Comparison of ENCODE assay signal across 17 mouse cellular contexts in the genomic region with DNA sequence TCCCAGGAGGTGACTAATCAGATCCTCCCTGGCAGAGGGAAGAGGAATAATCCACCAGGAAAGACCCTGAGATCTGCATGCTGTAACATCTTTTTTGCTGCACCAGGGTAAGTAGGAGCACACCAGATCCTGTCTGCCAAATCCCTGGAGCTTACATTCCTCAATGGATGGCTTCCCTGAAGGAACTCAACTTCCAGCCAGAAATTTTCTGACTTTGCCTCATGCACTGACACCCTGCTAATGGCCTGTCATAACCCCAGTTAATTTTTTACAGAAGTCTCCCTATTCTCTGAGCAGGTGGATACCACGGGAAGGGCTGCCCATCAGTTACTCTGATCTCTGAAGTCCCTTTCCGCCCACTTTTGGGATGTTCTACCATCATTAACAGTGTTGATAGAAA. TPM values are rescaled to one million over a fixed set of nuclear protein-coding genes. Genes with fewer than 3 reads are reported as not detected.
DNase-seq lines count a peak whose midpoint lies in the region; ATAC-seq and TF ChIP-seq lines count a peak whose summit lies in the region.
"Had no signal": no experiment of that assay in that cellular context is flagged by ENCODE, and none has a peak within 500 bp of the region (broad histone marks: within the 10 kb centered on the region; RNA-seq: fewer than 3 reads in every experiment).

No protein-coding gene starts in this region.

- H3K9ac ChIP-seq in kidney, embryonic 15.5 days, result no peak overlapping the region
- H3K9ac ChIP-seq: embryonic facial prominence, embryonic 13.5 days; forebrain, embryonic 12.5 days; heart, embryonic 12.5 days; hindbrain, embryonic 15.5 days had no signal

- no peak overlapping the region for H3K4me2 ChIP-seq in kidney, embryonic 15.5 days
- H3K4me2 ChIP-seq: embryonic facial prominence, embryonic 13.5 days; forebrain, embryonic 12.5 days; heart, embryonic 12.5 days; hindbrain, embryonic 15.5 days had no signal

- no peak overlapping the region for H3K4me3 ChIP-seq in kidney, adult 2 months (ENCODE audit: insufficient read depth, low read depth, low read length)
- H3K4me3 ChIP-seq in kidney, embryonic 15.5 days (replicated peaks), result no peak overlapping the region
- H3K4me3 ChIP-seq: embryonic facial prominence, embryonic 13.5 days; forebrain, embryonic 12.5 days; heart, embryonic 12.5 days; hindbrain, embryonic 15.5 days had no signal

- no peaks in the 10 kb centered on the region for H3K9me3 ChIP-seq in kidney, embryonic 15.5 days (replicated peaks)
- H3K9me3 ChIP-seq: embryonic facial prominence, embryonic 13.5 days; forebrain, embryonic 12.5 days; heart, embryonic 12.5 days; hindbrain, embryonic 15.5 days had no signal

- in situ Hi-C loops in Patski (cut with MboI; ENCODE audit: low pct_unique_long_range_greater_than_20kb), result no loop called here

- POLR2A ChIA-PET in Patski (lab: Charles Lee), result interaction anchor here (0.6 kb wide), 1 partner anchor 801 kb away, joined by 5 read pairs; no protein-coding TSS in a partner anchor

- peak; percentile 91 for DNase-seq in kidney, adult 2 months
- peak; percentile 77 for DNase-seq in Patski (ENCODE audit: low read depth, low spot score)
- peak; percentile 66 to 90 for DNase-seq in kidney, adult 8-10 months
- peak; percentile 59 for DNase-seq in kidney, postnatal 14 days
- no peak for DNase-seq in retina, embryonic 14.5 days (ENCODE audit: low spot score)
- DNase-seq in heart, adult 18-20 months, result no peak
- DNase-seq: adrenal gland, adult 8-10 months; cerebellum, adult 18-20 months; cerebellum, adult 9-11 months; cerebellum, postnatal 36 days; gastrocnemius, postnatal 10 days had no signal

- ATAC-seq in kidney, embryonic 15.5 days (replicated peaks; ENCODE audit: low FRiP score), result no peak
- peak; percentile 94 for ATAC-seq in Patski

- H3K27me3 ChIP-seq in kidney, adult 2 months (replicated peaks; ENCODE audit: control insufficient read depth, insufficient read depth, low read length), result no peaks in the 10 kb centered on the region
- H3K27me3 ChIP-seq in kidney, embryonic 15.5 days, result no peaks in the 10 kb centered on the region
- no peaks in the 10 kb centered on the region for H3K27me3 ChIP-seq in Patski
- H3K27me3 ChIP-seq: CH12.LX; embryonic facial prominence, embryonic 13.5 days; forebrain, embryonic 12.5 days; heart, embryonic 12.5 days; hindbrain, embryonic 15.5 days had no signal

- CTCF ChIA-PET in Patski (lab: Charles Lee), result interaction anchor here (1.2 to 1.7 kb wide), 2 partner anchors 51 to 82 kb away, joined by 4 read pairs; no protein-coding TSS in a partner anchor

- H3K4me1 ChIP-seq in kidney, adult 2 months (ENCODE audit: control insufficient read depth, insufficient read depth, low read length), result peaks cover 15% of the 10 kb centered on the region
- no peaks in the 10 kb centered on the region for H3K4me1 ChIP-seq in kidney, embryonic 15.5 days
- H3K4me1 ChIP-seq: hindbrain, embryonic 15.5 days had no signal

- no peak for TF ChIP-seq POLR2A in kidney, adult 2 months (IDR thresholded peaks at IDR 0.05; ENCODE audit: low read depth, low read length)

- TF ChIP-seq CTCF in kidney, adult 2 months (conservative IDR thresholded peaks at IDR 0.05; ENCODE audit: insufficient read depth, insufficient read length, low read depth, low read length), result no peak
- no peak for TF ChIP-seq CTCF in Patski (IDR thresholded peaks at IDR 0.05)

- no peaks in the 10 kb centered on the region for H3K36me3 ChIP-seq in kidney, adult 2 months (ENCODE audit: control insufficient read depth, insufficient read depth, low read length)
- H3K36me3 ChIP-seq in kidney, embryonic 15.5 days, result no peaks in the 10 kb centered on the region
- H3K36me3 ChIP-seq: embryonic facial prominence, embryonic 13.5 days; forebrain, embryonic 12.5 days; heart, embryonic 12.5 days; hindbrain, embryonic 15.5 days had no signal

- 31% methylated on average over 2 of the region's 2 CpGs for WGBS in kidney, adult 2 months
- WGBS in kidney, embryonic 15.5 days, result 69% methylated on average over 2 of the region's 2 CpGs

- H3K27ac ChIP-seq in kidney, adult 2 months (ENCODE audit: insufficient read depth, low read depth, low read length), result peak overlapping the region; percentile 73; the same call in 1 of the 2 replicates
- no peak overlapping the region for H3K27ac ChIP-seq in kidney, embryonic 15.5 days
- H3K27ac ChIP-seq: embryonic facial prominence, embryonic 13.5 days; forebrain, embryonic 12.5 days; hindbrain, embryonic 15.5 days had no signal

RNA-seq across cellular contexts. Expression of a gene that starts 50.6 kb away (rescaled TPM):
- 25.0 and 26.9 TPM in 2 replicates for polyA plus RNA-seq in kidney, adult 2 months (2012; rRNA removed)
- 26.4 and 28.0 TPM in 2 replicates for polyA plus RNA-seq in kidney, embryonic 15.5 days (2015; fragmentation: Nextera tagmentation; extraction: Ambion mirVana)
- 100 TPM for polyA plus RNA-seq in Patski (2021)
- total RNA-seq in heart, adult 18-20 months (2021), result 10 to 100 TPM; 11.9 to 12.6 TPM

RNA-seq across cellular contexts. Expression of a gene that starts 55.3 kb away (rescaled TPM):
- 4.3 and 6.5 TPM in 2 replicates for polyA plus RNA-seq in kidney, adult 2 months (2012; rRNA removed)
- 63.7 and 66.9 TPM in 2 replicates for polyA plus RNA-seq in kidney, embryonic 15.5 days (2015; fragmentation: Nextera tagmentation; extraction: Ambion mirVana)
- polyA plus RNA-seq in Patski (2021), result 45.7 TPM
- total RNA-seq in heart, adult 18-20 months (2021), result 10 to 100 TPM; 43.5 to 43.9 TPM

Comparison
In these comparisons a context has a peak if more than half of its experiments do, and no peak if none do; other contexts are left out.
1. DNase-seq: peak in kidney, adult 2 months (single experiment), Patski (single experiment), kidney, adult 8-10 months (2 of 2) and kidney, postnatal 14 days (single experiment); none in retina, embryonic 14.5 days (single experiment) and heart, adult 18-20 months (0 of 2).